Mouse (Mus musculus) midbrain, postnatal 0 days (tissue): Measurements from ENCODE around the gene Smyd1. TPM values are rescaled to one million over a fixed set of nuclear protein-coding genes. Genes with fewer than 3 reads are reported as not detected.

ENCODE experiments used
- ATAC-seq: fragments of 200-750 bp; cut with Nextera tagmentation; 2 replicates; pipeline ENCODE4 v1.8.0; 2017; ENCODE audit warnings: moderate number of reproducible peaks, mild to moderate bottlenecking, moderate TSS enrichment, moderate library complexity; ENCODE audit not compliant: low FRiP score
- DNase-seq: peaks from one replicate; pipeline ENCODE4 v3.0.0-alpha.2; 2015; ENCODE audit warnings: low spot score
- H3K27ac ChIP-seq: fragments of 300-500 bp; sonication (generic); 2 replicates; pipeline ENCODE4 v1.5.1; 2014; ENCODE audit warnings: low read depth, mild to moderate bottlenecking, low read length, mixed read lengths
- H3K27me3 ChIP-seq: fragments of 300-500 bp; sonication (generic); 2 replicates; pipeline ENCODE4 v1.6.1; 2014; ENCODE audit warnings: low read length, control low read depth, mixed read lengths; ENCODE audit not compliant: insufficient read depth
- H3K36me3 ChIP-seq: fragments of 300-500 bp; sonication (generic); 2 replicates; pipeline ENCODE4 v1.6.1; 2014; ENCODE audit warnings: low read length, control low read depth, mixed read lengths; ENCODE audit not compliant: insufficient read depth
- H3K4me1 ChIP-seq: fragments of 300-500 bp; sonication (generic); 2 replicates; pipeline ENCODE4 v1.6.1; 2014; ENCODE audit warnings: mild to moderate bottlenecking, control low read depth, antibody characterized with exemption, low read length, mixed read lengths; ENCODE audit not compliant: insufficient read depth
- H3K4me2 ChIP-seq: fragments of 300-500 bp; sonication (generic); 2 replicates; pipeline ENCODE4 v1.6.1; 2014; ENCODE audit warnings: low read depth, mild to moderate bottlenecking, low read length, mixed read lengths; ENCODE audit not compliant: poor library complexity, severe bottlenecking
- H3K4me3 ChIP-seq: fragments of 300-500 bp; sonication (generic); 2 replicates; pipeline ENCODE4 v1.5.1; 2014; ENCODE audit warnings: low read depth, mild to moderate bottlenecking, low read length, moderate library complexity
- H3K9ac ChIP-seq: fragments of 300-500 bp; sonication (generic); replicated peaks from 2 replicates; pipeline ENCODE4 v1.6.1; 2014; ENCODE audit warnings: mild to moderate bottlenecking, low read length, moderate library complexity, mixed read lengths; ENCODE audit not compliant: poor library complexity, severe bottlenecking
- H3K9me3 ChIP-seq: fragments of 300-500 bp; sonication (generic); 2 replicates; pipeline ENCODE4 v1.6.1; 2016; ENCODE audit warnings: low read length, control low read depth
- CTCF ChIP-seq: IDR thresholded peaks from 2 replicates; pipeline ENCODE4 v1.5.1; 2016; ENCODE audit warnings: antibody characterized with exemption, mild to moderate bottlenecking
- WGBS: fragments of 180-500 bp; shearing (Covaris S2); extraction: QIAGEN DNeasy Blood & Tissue Kit; methylation state at CpG from one replicate; pipeline ENCODE4 v1.1.7; 2014; 5-methylcytosine and 5-hydroxymethylcytosine counted together
- microRNA-seq: library from miRNA; unstranded; fragments of <30 nt; microRNA quantifications from one replicate; pipeline ENCODE4, GENCODE M21; 2016; ENCODE audit warnings: borderline number of aligned reads
- polyA plus RNA-seq: library from polyadenylated mRNA; unstranded; fragments of >200 nt; fragmentation: Nextera tagmentation; extraction: Ambion mirVana; gene quantifications from 2 replicates; pipeline ENCODE4 v1.2.1, GENCODE M21; 2015
- total RNA-seq: library from RNA; depleted of rRNA; stranded (reverse); fragments of >200 nt; gene quantifications from 2 replicates; pipeline ENCODE4 v1.2.3, GENCODE M21; 2014; rRNA removed

Gene Smyd1
- total and polyA plus RNA-seq, 2 experiments from 2014 or later, result 0.30 to 1.3 TPM

DNA sequence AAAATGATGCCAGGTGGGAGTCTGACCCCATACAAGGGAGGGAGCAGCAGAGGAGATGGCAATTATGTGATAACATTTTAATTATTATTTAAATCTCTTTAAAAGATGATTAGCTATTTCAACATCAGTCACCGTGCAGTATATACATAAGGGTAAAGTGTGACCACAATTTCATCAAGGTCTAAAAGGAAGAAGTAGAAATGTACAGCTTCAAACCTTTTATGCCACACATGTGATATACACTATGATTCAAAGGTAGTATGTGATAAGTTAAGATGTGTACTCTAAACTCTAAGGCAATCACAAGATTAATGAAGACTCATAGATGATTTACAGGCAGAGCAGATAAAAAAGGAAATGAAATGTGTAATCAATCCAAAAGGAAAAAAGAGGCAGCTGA lies 141.4 kb downstream of the Smyd1 start:
- H3K4me2 ChIP-seq, result no peak overlapping the region
- no peak for DNase-seq
- WGBS, result 91% methylated on average over 1 of the region's 1 CpGs
- ATAC-seq, result no peak
- no peak overlapping the region for H3K9ac ChIP-seq
- no peak overlapping the region for H3K4me3 ChIP-seq
- no peaks in the 10 kb centered on the region for H3K27me3 ChIP-seq
- no peaks in the 10 kb centered on the region for H3K4me1 ChIP-seq
- no peak for TF ChIP-seq CTCF
- no peak overlapping the region for H3K27ac ChIP-seq
- H3K36me3 ChIP-seq, result no peaks in the 10 kb centered on the region
- H3K9me3 ChIP-seq, result no peaks in the 10 kb centered on the region

- Histone ChIP-seq H3K27me3 (no peaks in the 10 kb centered on the region), H3K9me3 (no peaks in the 10 kb centered on the region), H3K4me3 (no peak overlapping the region), H3K27ac (no peak overlapping the region), H3K4me1 (no peaks in the 10 kb centered on the region), H3K9ac (no peak overlapping the region), H3K4me2 (no peak overlapping the region), H3K36me3 (no peaks in the 10 kb centered on the region)
- 91% methylated on average over 10 of the region's 10 CpGs for WGBS
- ATAC-seq (no peak), DNase-seq (no peak)
- TF ChIP-seq CTCF, result no peak
Measured at GRCm38 (mm10) chr6:71172812-71173580, 149.0 kb downstream of the Smyd1 start.

- Histone ChIP-seq H3K4me3 (no peak overlapping the region), H3K9ac (no peak overlapping the region), H3K36me3 (no peaks in the 10 kb centered on the region), H3K4me2 (no peak overlapping the region), H3K9me3 (no peaks in the 10 kb centered on the region), H3K4me1 (no peaks in the 10 kb centered on the region), H3K27me3 (no peaks in the 10 kb centered on the region), H3K27ac (no peak overlapping the region)
- peak; percentile 88 for TF ChIP-seq CTCF
- 45% methylated on average over 6 of the region's 6 CpGs for WGBS
- peak; percentile 75 for DNase-seq
- peak; percentile 62; the same call in 1 of the 2 replicates for ATAC-seq
Measured at GRCm38 (mm10) chr6:71166551-71167169, 155.4 kb downstream of the Smyd1 start.

DNA sequence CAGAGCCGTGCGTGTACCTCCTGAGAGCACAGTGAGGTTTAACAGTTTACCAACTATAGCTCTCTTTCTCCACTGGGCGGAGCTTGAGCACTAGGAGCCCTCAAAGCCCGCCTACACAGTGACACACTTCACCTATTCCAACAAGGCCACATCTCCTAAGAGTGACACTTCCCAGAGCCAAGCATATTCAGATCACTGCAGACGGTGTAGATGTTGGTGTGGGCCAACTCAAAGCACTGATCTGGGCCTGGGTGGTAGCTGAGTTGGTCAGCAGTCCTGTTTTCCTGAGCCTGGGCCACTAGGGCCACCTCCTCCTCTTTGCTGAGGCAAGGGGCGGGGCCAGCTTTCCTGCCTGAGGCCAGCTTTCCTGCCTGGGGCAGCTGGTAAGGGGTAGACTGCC lies 157.6 kb downstream of the Smyd1 start:
- Histone ChIP-seq H3K4me2 (no peak overlapping the region), H3K4me1 (no peaks in the 10 kb centered on the region), H3K27ac (no peak overlapping the region), H3K4me3 (no peak overlapping the region), H3K9me3 (no peaks in the 10 kb centered on the region), H3K27me3 (no peaks in the 10 kb centered on the region), H3K36me3 (no peaks in the 10 kb centered on the region), H3K9ac (no peak overlapping the region)
- DNase-seq, result no peak
- ATAC-seq, result no peak
- TF ChIP-seq CTCF, result no peak
- 41% methylated on average over 6 of the region's 6 CpGs for WGBS

Small RNAs within 50 kb of the gene (microRNA-seq; reads per million reads assigned to microRNA genes)
- gene Mir8112, result 15.4 reads per million, percentile 26 among the genes with 10 or more reads in this experiment

Other genes starting within 250 kb of the Smyd1 start
- gene Thnsl2, start 177.8 kb downstream of the Smyd1 start, total RNA-seq, result 3.7 and 7.3 TPM in 2 replicates
- gene Thnsl2, start 177.8 kb downstream of the Smyd1 start, polyA plus RNA-seq, result 4.9 and 5.4 TPM in 2 replicates
- gene Fabp1, start 122.4 kb downstream of the Smyd1 start, total RNA-seq, result not detected in 2 replicates
- not detected in 2 replicates for gene Fabp1, start 122.4 kb downstream of the Smyd1 start, polyA plus RNA-seq
- gene Krcc1, start 50.6 kb downstream of the Smyd1 start, total RNA-seq, result 11.9 and 13.9 TPM in 2 replicates
- 15.0 and 15.6 TPM in 2 replicates for gene Krcc1, start 50.6 kb downstream of the Smyd1 start, polyA plus RNA-seq
- not detected in 2 replicates for gene Cd8b1, start 555 bp upstream of the Smyd1 start, total RNA-seq
- not detected in 2 replicates for gene Cd8b1, start 555 bp upstream of the Smyd1 start, polyA plus RNA-seq
- not detected in 2 replicates for gene Cd8a, start 51.2 kb upstream of the Smyd1 start, total RNA-seq
- not detected in 2 replicates for gene Cd8a, start 51.2 kb upstream of the Smyd1 start, polyA plus RNA-seq
- gene Rmnd5a, start 118.4 kb upstream of the Smyd1 start, total RNA-seq, result 41.8 and 54.7 TPM in 2 replicates
- 6.5 and 7.8 TPM in 2 replicates for gene Rmnd5a, start 118.4 kb upstream of the Smyd1 start, polyA plus RNA-seq
- gene Rnf103, start 171.7 kb upstream of the Smyd1 start, total RNA-seq, result 33.9 and 39.6 TPM in 2 replicates
- gene Rnf103, start 171.7 kb upstream of the Smyd1 start, polyA plus RNA-seq, result 21.5 and 23.2 TPM in 2 replicates
- 56.0 and 59.9 TPM in 2 replicates for gene Chmp3, start 221.6 kb upstream of the Smyd1 start, total RNA-seq
- gene Chmp3, start 221.6 kb upstream of the Smyd1 start, polyA plus RNA-seq, result 52.4 and 56.1 TPM in 2 replicates